Mouse (Mus musculus): Measurements from ENCODE around the gene Fgf9. TPM values are rescaled to one million over a fixed set of nuclear protein-coding genes. Genes with fewer than 3 reads are reported as not detected.

The Fgf9 gene
- 10 to 100 TPM; 16.4 to 16.7 TPM for total RNA-seq (2021)

DNA sequence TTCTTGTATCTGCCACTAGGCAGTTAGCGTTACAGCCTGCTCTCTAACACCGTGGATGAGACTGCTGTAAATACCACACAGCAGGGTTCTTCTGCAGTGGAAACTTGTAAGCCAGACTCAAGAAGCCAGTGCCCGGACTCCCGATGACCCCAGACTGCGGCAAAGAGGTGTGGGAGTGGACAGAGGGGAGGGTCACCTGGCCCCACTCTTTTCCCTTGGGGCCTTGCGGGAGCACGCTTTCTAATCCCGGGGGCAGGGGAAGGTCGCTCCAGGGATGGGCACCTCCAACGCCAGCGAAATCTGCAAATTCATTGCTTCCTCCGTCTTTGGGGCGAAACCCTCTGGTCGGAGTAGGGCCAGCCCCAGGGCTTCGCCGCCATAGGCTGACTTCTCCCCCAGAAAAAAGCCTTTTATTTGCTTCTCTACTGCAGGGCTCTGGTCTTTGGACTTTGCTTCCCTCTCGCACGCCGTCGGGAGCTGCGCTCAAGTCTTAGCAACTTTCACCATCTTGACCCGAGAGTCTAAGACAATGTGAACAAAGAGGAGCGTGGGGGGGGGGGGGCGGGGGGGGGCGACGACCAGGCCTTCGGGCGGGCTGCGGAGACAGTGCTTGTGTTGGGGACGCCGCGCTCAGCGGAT, at the start of gene Fgf9:
Gene Fgf9 (plus strand): TSS at position 67 of the 639 bp plus-strand sequence.
- DNase-seq (ENCODE audit: extremely low spot score in 1 of 2, low spot score in 2 of 2), result peak in 1 of 2 experiments; percentile 27
- intact Hi-C loops (cut with DNase I), result no loop called here

DNA sequence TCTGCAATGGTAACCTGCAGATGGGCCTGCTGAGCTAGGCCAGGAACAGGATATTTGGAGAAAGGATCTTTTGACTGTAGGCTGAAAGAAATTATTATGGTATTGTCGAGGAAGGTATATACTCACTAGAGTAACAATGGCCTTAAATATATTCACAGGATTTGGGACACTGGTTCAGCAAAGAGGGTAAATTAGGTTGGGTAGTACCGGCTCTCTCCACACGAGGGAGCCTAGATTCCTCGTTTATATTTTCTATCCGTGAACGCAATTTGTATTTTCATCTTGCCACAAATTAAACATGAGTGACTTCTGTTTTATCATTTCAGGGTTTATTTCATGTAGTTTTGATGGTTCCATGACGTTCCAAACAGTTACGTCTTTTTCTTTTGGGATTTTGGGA, 35.8 kb upstream of the Fgf9 start:
- intact Hi-C loops (cut with DNase I), result loop anchor here (5.0 to 10.0 kb wide), 3 partner anchors 668 to 1080 kb away; no protein-coding TSS in a partner anchor
- DNase-seq (ENCODE audit: extremely low spot score in 1 of 2, low spot score in 2 of 2), result peak; percentile 43 to 56

DNA sequence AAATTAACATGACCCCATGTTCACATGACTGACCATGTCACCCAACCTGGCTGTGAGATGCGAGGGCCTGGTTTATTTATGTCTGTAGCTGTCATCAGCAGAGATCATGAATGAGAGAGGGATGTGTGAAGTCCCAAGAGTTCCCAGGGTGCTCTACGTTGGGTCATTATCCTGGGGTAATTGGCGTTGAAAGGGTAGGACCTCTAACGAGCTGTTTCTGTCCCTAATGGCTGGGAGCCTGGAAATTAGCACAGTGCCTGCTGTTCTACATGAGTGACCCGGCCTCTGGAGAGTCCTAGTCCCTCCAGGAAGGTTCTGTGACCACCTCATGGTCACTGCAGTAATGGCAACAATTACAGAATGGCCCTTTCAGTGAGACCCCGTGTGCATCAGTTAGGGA, 34.2 kb upstream of the Fgf9 start:
- intact Hi-C loops (cut with DNase I), result loop anchor here (10.0 kb wide), 2 partner anchors 1049 to 1079 kb away; no protein-coding TSS in a partner anchor
- no peak for DNase-seq (ENCODE audit: extremely low spot score in 1 of 2, low spot score in 2 of 2)

DNA sequence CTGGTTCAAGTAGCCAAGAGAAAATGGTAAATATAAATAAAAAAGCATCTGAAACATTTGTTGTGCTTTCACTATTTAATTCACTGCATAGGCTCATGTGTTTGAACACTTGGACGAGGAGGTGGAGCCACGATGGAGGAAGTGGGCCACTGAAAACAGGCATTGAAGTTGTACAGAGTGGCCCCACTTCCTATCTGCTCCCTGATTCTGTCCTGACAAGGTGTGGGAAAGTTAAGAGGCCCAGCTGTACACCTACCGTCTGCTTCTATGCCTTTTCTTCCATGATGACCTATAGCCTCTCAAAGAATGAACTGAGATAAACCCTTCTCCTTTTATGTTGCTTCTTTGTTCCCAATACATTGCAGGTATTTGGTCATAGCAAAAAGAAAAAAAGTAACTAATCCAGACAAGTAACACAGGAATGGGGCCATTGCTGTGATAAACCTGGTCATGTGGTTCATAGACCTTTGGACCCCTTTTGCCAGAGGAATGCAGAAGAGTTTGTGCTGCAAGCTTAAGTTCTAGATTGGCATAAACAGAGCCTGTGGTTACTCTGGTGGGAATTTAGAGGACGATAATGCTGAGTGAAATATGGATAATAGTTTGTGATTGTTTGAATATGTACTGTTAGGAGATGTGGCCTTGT, 23.6 kb upstream of the Fgf9 start:
- intact Hi-C loops (cut with DNase I), result no loop called here
- no peak for DNase-seq (ENCODE audit: extremely low spot score in 1 of 2, low spot score in 2 of 2)

DNA sequence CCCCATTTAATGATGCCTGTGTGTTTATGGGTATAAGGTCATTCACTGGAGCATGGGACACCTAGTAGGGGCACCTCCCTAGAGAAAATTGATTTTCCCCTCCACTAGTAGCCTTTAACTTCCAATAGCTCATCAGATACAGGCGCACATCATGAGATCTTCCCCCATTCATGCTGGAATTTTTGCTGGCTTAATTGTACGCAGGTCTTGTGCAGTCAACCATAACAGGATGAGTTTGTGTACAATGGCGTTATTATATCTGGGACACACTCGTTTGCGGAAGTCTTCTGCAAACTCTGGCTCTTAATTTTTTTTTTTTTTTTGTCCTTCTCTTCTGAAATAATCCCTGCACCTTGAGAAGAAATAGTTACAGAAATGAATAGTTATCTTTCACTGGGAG, 19.7 kb upstream of the Fgf9 start:
- DNase-seq (ENCODE audit: extremely low spot score in 1 of 2, low spot score in 2 of 2), result no peak
- intact Hi-C loops (cut with DNase I), result no loop called here

DNA sequence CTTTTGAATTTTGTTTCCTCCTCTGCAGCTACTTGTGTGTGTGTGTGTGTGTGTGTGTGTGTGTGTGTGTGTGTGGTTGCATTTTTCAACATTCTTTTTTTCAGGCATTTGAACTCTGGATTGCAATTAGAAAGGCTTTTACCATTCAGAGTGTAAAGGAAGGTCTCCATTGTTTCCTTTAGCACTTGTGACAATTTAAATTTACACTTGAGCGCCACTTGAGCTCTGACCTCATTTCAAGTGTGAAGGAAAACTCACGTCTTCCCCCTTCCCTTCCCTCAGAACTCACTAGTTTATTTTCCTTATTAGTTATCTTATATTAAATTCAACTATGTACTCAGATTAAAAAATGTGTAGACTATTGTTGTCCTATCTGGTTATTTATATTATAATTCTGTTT, 2.8 kb upstream of the Fgf9 start:
- DNase-seq (ENCODE audit: extremely low spot score in 1 of 2, low spot score in 2 of 2), result no peak
- intact Hi-C loops (cut with DNase I), result no loop called here

DNA sequence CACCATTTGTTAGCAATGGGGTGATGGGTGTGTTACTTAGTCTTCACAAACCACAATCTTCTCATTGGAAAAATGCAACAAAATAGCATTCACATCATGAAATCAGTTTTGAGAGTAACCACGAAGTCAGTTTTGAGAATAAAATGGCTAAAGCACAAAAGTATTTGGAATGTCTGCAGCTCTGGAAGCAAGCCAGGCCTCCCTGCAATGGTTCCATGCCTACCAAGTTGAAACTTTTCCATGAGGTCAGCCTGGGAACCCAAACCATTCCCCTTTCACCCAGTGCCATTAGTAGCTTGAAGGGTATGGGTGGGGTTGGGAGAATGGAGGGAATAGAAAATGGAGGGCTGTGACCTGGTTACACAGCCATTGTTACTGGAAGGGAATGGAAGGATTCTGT, 1.7 kb upstream of the Fgf9 start:
- intact Hi-C loops (cut with DNase I), result no loop called here
- DNase-seq (ENCODE audit: extremely low spot score in 1 of 2, low spot score in 2 of 2), result no peak

DNA sequence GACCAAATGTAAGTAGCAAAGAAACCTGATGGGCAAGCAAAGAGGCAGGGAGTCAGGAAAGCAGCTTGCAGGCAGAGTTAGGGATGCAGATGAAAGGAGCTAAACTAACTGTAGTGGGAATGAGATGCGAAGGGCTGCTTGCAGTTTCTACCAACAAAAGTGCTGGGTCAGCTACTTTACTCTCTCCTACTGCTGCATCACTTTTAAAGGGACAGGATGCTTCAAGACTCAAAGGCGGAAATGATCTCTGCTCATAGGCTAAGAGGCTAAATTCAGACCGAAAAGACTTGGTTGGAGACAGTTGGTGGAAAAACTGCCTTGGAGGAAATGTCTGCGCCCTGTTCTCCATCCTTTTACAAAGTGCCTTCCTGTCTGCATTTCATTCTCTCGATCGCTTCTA, 420 bp upstream of the Fgf9 start:
- DNase-seq (ENCODE audit: extremely low spot score in 1 of 2, low spot score in 2 of 2), result no peak
- intact Hi-C loops (cut with DNase I), result no loop called here

DNA sequence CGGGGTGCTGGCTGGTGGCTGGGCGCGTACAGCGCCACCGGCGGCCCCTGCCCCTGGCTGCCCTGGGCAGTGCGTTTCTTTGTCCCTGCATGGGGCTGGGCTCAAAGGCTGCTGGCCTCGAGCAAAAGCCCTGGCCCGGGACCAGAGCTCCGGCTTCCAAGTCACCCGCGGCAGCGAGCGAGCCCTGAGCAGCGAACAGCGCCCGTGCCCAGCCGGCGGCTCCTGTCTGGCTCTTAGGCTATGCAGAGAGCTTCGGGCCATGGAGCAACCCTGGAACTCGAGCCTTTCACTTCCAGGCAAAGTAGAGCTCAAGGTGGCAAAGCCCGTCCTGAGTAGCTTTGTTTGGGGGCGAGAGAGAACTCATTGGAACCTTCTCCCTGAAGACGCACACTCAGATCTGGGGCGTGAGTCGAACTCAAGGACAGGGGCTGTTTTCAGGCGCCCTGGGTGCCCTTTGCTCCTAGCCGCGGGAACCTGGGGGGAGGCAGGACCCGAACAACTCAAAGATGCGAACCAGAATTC, 834 bp downstream of the Fgf9 start:
- intact Hi-C loops (cut with DNase I), result no loop called here
- DNase-seq (ENCODE audit: extremely low spot score in 1 of 2, low spot score in 2 of 2), result peak in 1 of 2 experiments; percentile 52

DNA sequence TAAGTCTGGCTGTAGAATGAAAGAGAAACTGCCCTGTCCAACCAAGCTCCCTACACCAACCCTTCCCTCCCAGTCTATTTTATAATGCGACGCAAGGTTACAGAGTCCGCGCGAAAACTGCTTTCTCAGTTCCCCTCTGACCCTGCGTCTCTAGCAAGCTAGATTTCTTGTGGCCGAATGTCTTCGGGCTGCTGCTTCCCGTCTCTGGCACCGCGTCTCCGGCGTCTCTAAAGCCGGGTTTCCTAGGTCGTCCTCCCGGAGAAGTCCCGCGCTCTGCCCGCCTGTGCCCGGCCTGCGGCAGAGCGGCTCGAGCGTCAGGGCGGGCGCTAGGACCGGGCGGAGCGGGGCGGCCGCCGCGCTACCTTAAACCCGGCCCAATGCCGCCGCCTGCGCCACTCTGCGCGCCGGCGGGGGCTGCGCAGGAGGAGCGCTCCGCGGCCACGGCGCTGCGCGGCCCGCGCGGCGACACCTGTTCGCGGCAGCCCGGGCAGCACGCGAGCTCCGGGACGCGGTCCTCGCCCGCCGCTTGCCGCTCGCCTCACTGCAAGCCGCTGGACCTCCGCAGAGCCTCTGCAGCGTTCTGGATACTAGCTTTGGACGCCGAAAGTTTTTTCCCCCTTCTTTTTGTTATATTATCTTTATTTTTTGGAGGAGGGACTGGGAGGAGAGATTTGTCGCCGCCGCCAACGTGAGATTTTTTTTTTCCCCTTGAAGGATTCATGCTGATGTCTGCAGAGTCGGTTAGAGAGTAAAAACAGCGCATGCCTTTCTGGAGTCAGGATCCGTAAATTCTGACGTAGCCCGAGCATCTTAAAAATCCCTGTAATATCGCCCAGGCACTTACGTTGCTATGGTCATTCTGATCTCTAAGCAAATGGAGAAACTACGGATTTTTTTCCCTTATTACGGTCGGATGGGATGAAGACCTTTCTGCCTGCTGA, 1.8 kb downstream of the Fgf9 start:
- peak; percentile 16 to 69 for DNase-seq (ENCODE audit: extremely low spot score in 1 of 2, low spot score in 2 of 2)
- intact Hi-C loops (cut with DNase I), result no loop called here

DNA sequence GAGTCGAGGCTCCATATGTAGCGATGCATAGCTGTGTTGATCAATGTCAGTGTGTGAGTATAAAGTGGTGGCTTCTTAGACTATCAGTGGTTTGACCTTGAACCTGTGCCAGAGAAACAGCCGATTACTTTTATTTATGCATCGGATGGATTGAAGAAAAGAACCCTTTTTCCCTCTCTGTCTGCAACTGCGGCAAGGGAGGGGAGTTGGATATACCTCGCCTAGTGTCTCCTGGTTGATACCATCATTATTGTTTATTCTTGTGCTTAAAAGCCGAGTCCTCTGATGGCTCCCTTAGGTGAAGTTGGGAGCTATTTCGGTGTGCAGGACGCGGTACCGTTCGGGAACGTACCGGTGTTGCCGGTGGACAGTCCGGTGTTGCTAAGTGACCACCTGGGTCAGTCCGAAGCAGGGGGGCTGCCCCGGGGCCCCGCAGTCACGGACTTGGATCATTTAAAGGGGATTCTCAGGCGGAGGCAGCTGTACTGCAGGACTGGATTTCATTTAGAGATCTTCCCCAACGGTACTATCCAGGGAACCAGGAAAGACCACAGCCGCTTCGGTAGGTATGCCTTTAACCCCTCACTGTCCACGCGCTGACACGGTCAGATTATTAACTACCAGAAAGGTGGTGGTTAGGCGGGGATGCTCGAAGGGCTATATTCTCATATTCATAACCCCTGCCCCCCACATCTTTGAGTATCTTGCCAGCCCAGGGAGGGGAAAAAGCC, 2.6 kb downstream of the Fgf9 start:
- DNase-seq (ENCODE audit: extremely low spot score in 1 of 2, low spot score in 2 of 2), result peak in 1 of 2 experiments; percentile 32
- intact Hi-C loops (cut with DNase I), result no loop called here

DNA sequence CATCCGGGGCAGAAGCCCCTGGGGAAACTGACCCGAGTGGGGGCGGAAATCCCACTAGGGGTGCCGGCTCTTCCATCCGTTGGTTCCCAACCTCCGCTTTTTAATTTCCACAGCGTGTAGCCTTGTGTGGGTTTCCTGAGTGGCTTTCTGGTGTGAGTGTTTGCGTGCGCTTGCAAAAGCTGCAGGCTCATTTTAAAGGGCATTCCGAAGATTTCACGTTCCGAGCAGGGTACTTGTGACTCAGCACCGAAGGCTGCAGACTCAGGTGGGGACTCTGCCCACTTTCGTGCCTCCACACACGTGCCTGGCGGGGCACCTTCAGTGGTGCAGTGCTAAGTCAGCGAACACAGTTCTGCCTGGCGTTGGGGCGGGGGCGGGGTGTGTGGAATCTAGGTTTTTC, 3.6 kb downstream of the Fgf9 start:
- intact Hi-C loops (cut with DNase I), result no loop called here
- peak in 1 of 2 experiments; percentile 33 for DNase-seq (ENCODE audit: extremely low spot score in 1 of 2, low spot score in 2 of 2)

DNA sequence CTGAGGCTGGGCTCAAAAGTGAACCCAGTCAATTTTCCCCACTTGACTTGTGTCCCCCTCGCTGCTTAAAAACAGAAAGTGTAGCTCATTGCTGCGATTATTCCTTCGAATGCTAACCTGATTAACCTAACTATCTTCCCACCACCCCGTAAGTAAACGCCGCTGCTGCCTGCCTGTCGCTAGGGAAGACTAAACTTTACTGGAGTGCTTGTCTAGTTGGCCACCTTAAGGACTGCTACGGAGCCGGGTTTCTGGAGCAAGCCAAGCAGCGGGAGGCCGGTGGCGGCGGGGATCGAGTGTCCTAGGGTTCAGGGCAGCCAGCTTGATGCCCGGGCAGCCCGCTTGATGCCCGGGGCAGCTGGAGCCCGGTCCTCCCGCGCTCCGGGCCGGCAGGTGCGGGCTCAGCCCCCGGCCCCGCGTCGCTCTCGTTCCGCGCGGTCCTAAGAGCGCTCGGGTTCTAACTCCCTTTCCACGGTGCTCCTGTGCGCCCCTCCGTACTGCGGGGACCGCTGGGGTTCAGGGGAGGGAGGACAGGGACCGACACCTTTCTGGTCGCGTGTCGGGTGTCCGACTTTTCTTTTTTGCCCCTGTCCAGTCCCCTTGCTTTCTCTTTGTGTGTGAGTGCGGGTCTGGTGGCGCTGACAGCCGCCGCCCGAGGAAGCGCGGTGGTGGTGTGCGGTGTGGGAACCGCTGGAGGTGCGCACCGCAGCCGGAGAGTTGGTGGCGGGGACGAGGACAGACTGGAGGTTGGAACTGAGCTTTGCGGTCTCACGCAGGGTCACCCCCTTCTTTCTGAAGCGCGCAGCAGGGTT, 4.5 kb downstream of the Fgf9 start:
- peak in 1 of 2 experiments; percentile 37 for DNase-seq (ENCODE audit: extremely low spot score in 1 of 2, low spot score in 2 of 2)
- intact Hi-C loops (cut with DNase I), result no loop called here

DNA sequence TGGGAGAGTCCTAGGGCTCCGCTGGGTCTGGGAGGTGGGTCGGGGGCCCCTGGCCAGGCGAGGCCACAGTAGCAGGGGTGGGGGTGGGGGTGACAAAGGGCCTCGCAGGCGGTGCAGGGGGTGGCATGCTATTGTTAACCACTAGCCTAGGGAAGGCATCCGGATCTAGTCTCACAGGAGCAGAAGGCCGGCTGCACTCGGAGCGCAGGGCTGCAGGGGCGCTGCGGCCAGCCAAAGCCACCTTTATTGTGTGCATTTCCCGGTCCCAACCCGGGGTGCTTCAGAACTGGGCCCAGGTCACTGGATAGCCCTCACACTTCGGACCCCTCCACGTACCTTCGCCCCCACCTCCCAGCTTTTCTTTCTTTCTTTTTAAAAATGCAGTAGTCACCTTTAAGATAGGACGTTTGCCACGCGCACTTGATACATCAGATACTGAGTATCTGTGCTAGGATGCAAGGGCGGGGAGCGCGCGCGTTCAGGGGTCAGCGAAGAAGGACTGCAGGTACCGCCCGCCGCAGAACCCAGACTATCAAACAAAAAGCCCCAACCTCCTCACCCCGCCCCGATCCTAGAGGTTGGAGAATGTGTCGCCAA, 5.2 kb downstream of the Fgf9 start:
- DNase-seq (ENCODE audit: extremely low spot score in 1 of 2, low spot score in 2 of 2), result peak in 1 of 2 experiments; percentile 30
- intact Hi-C loops (cut with DNase I), result no loop called here

DNA sequence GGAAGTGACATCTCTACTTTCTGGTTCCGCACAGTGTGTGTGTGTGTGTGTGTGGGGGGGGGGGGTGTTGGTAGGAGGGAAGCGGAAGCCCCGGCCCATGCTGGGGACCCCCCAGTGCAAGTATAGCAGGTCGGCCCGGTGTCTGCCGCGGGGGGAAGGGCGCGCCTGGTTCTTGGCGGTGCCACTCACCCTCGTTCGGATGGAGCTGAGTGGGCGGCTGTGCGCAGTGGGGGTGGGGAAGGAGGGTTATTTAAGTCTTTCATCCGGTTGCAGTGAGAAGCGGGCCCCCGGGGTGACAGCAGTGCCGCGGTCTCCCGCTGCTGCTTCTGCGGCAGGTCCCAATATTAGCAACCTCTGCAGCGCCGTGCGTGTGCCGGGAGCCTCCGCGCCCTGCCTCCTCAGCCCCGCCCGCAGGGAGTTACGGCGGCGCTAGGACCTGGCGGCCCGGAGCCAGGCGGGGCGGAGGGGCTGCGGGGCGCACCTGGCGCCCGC, 5.7 kb downstream of the Fgf9 start:
- intact Hi-C loops (cut with DNase I), result no loop called here
- DNase-seq (ENCODE audit: extremely low spot score in 1 of 2, low spot score in 2 of 2), result peak; percentile 47 to 77

DNA sequence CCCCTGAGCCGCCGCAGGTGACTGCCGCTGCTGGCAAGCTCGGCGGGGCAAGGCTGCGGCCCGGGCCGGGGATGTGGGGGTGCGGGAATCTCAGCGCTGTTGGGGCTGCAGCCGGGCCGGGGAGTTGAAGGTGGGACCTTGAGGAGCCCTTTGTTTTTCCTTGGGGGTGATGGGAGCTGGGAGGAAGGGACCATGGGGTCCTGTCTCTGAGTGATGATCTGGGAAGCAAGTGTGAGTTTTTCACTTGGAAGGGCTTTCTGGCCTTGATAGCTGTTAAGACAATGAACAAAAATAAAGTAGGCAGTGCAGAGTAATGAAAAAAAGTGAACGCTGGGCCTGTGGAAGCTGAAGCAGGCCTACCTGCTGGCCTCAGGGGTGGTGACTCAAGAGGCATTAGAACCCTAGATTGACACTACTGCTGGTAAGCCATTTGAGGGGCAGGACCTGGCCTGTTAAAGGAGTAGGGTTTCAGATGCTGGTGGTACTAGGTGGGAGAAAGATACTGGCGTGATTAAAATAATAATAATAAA, 6.4 kb downstream of the Fgf9 start:
- intact Hi-C loops (cut with DNase I), result no loop called here
- peak in 1 of 2 experiments; percentile 33 for DNase-seq (ENCODE audit: extremely low spot score in 1 of 2, low spot score in 2 of 2)

DNA sequence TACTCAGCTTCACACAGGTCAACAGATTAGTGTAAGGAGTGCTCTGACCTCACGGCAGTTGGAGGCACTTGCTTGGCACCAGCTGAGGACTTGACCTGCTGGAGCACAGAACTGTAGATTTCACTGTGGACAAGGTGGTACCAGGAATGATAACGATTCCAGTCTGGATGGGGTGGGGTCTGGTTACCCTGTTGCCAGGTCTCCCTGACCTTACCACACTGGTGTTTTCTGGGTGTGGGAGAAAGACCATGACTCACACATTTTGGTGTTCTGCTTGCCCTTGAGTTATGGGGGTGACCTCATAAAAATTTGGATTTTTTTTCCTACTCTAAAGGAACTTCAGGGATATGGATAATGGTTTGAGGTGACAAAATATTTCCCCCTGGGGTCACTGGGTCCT, 9.1 kb downstream of the Fgf9 start:
- intact Hi-C loops (cut with DNase I), result no loop called here
- DNase-seq (ENCODE audit: extremely low spot score in 1 of 2, low spot score in 2 of 2), result no peak

Measured in left cerebral cortex, postnatal 10 days (tissue).